Mouse (Mus musculus): Measurements from ENCODE around the gene Vsnl1.

Vsnl1 gene

DNA sequence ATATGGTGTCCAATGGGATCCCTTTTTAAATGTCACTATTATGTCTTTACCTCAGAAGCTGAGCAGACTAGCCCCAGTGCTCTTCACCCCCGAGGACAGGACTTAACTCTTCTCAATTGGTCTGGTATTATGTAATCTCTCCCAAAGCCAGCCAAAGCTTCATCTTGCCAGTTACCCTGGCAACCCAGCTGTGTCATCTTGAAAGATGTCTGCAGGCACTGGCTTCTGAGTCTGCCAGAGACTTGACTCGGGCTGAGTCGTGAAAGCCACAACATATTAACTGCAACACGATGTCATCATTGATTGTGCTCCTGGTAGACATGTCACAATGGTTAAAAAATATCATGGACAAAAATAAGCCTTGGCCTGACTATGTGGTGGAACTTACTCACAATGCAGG lies 66.4 kb downstream of the Vsnl1 start:
- no peak for DNase-seq

DNA sequence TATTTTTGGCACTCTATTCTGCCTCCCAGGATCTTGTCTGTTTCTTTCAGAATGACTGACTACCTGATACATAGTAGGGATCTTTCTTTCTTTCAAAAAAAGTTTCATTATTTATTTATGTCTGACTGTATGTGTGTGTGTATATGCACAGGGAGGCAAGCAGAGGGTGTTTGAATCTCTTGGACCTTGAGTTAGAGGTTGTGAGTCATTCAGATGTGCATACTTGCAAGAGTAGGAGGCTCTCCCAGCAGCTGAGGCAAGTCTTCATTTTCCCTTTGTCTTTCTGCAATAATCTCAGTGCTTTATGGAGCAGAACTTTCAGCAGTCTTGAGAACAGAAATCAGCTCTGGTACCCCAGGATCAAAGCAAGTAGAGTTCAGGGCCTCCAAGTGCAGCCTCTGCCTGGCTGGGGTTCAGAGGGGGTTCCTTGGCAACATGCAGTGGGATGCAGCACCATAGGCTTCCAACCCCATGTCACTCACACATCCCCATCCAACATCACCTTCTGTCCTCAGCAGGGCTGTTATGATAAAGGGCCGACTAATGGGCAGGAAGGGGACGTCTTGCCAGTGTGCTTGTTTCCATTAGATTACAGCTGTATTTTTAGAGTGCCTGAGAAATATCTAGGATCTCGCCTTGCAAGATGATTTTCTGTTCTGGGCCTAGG lies 69.2 kb downstream of the Vsnl1 start:
- DNase-seq, result no peak

DNA sequence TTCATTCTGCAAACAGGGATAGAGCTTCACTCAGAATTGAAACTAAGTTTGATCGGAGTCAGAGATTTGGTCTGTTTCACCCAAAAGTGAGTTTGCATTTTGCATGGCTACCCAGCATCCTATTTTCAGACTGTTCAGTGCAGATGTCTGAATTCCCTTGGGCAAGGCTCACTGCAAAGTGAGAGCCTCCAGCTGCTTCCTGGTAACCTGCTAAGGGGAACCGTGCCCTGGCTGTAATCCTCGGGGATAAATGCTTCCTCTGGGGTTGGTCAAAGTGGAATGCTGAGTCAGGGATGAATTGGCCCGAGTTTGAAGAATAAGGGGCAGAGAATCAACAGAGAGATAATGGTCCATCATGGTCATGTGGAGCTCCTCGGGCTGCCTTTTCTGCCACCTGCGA lies 71.5 kb downstream of the Vsnl1 start:
- no peak for DNase-seq

DNA sequence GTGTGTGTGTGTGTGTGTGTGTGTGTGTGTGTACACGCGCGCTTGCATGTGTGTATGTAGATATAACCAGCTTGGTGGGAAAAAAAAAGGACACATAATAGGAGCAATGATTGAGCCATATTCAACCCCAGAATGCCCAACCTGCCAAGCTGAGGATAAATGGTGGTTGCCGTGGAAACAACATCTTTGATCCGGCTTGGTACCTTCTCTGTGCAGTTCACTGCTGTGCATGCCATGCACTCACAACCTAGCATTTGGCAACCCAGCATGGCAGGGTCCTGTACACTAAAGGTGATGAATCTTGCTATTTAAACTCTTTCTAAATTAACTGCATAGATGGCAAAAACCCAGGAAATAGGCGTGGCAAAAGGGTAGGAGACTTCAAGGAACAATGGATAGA lies 74.0 kb downstream of the Vsnl1 start:
- no peak for DNase-seq

DNA sequence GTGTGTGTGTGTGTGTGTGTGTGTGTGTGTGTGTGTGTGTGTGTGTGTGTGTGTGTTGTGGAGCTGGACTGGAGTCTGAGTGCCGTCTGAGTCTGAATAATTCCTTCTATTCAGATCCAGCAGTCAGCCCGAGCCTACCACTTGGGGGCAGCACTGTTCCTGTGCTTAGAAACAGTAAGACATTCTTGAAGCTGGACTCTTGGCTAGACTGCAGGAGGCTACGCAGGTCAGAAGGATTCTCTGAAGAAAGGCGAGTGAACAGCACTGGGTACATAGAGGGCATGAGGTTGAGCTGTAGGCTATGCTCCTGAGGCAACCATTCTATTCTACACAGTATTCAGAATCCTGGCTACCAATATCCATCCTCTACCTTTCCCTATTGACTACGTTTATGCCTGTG lies 85.5 kb downstream of the Vsnl1 start:
- DNase-seq, result peak; percentile 89 to 90

DNA sequence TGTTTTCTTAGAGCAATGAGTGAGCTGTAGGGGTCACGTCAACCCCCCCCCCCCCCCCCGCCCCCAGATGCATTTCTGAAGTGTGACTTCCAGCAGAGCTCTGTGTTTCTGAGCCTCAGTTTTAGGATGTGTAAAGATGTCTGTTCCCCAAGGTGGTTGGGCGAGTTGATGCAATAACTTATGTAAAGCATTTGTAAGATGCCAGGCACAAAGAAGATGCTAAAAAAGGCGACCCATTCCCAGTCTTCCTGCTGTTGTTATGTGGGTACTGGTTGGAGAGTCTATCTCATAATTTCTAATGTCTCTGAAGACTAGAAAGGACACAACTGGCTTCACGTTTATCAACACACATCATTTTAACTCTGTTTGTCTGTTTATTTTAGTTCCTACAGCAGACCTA lies 86.5 kb downstream of the Vsnl1 start:
- no peak for DNase-seq

DNA sequence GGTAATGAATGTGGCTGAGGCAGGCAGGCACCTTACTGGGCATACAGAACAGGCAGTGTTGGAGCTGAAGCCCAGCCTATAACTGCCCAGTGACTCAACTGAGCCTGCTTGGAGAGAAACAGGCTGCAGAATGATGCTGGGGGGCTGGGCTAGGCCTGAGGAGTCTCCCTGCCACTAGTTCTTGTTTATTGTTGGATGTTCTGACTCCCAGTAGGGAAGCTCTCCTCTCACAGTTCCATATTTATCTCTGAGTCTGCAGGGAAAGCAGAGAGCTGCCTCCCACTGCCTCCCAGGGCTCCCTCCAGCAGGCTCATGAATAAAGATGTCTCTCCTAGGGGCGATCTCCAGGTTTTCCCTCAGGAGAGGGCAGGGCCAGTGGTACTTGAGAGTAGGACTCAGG lies 88.0 kb downstream of the Vsnl1 start:
- no peak for DNase-seq

DNA sequence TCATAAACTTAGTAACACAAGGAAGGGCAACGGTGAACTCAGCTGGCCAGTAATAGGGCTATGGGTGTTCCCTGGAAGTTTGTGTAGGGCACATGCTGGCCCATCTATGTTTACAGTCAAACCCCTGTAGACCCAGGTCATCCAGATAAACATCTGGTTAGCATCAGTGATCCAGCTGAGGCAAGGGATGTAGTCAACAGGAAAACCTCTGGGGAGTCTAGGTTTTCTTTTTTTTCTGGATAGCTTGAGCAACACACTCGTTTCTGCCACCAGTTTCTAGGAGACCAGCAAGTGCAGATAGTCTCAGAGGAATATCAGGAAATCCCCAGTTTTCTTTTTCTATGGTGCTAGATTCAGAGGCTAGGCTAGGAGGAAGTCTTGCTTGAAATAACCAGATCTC lies 90.5 kb downstream of the Vsnl1 start:
- DNase-seq, result no peak

DNA sequence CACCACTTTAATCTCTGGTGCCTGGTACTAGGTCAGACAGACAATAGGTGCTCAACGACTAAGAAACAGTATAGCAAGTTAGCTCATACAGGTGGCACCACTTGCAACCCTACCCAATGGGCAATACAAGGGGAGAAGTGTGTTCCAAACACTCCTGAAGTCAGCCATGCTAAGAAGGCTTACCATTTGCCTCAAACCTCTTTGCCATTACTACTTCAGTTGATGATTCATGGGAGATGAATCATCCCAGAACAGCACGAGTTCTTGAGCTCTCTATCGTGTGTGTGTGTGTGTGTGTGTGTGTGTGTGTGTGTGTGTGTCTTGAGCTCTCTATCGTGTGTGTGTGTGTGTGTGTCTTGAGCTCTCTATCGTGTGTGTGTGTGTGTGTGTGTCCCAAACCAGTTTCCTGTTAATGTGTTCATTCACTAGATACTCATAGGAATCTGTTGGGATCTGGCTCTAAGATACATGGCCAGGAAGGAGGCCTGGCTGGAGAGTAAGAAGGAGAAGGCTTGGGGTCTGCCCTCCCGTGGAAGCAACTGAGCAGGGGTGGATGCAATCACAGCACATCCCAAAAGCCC lies 94.3 kb downstream of the Vsnl1 start:
- no peak for DNase-seq

DNA sequence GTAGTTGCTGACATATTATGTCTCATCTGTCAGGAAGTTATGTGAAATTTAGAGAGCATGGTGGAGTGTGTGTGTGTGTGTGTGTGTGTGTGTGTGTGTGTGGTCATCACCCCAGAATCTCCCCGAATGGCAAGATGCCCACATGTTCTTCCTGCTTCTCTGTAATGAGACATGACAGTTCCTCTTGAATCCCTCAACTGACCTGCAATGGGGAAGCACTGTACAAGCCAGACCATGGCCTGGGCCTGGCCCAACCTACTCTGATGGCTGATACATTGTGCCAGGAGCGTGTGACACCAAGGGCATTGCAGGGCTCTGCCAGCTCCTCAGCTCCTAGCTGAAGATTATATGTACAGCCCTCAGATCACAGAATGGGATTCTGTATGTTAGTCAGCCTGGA lies 98.2 kb downstream of the Vsnl1 start:
- DNase-seq, result no peak

DNA sequence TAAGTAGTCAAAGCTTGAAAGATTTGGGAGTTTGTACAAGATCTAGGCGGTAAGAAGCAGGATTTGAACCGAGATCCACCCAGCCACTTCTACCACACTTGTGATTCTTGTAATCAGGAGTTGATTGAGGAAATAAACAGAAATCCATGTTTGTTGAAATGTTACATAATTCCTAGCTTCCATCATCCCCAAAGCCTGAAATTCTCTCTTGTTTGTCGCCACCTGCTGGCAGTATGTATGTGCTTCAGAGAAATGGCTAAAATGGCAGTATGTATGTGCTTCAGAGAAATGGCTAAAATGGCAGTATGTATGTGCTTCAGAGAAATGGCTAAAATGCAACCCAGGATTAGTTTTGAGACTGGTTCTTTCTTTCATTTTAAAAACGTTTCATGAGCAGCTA lies 99.6 kb downstream of the Vsnl1 start:
- DNase-seq, result peak; percentile 74

DNA sequence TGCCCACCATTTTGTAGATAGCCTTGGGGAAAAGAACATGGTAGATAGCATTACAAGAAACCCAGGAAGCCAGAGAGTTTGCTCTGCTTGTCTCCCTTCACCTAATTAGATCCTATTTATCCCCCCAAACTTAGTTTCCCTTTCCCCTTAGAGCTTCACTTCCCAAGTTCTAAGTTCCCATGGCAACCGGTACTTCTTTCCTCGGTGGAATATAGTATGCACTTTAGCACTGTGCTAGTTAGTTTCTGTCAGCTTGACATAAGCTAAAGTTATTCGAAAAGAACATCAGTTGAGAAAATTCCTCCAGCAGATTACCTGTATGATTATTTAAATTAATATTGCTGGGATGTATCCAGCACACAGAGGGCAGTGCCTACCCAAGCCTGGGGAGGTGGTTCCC lies 109.9 kb downstream of the Vsnl1 start:
- DNase-seq, result no peak

DNA sequence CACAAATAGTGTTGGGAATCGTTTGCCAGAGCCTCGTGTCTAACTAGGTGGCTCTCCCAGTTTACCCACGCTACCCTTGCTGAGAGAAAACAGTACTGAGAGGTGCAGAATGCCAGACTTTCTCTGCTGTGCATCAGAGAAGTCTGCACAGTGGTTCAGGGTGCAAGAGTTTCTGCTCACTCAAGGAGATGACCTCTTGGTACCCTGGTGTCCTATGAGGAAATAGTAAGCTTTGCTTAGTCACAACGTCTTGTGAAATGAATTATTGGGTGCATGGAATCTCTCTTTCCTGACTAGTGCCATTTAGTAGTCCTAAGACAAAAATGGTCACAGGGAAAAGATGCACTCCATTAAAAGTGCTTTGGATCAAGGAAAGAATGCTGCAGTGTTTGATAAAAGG lies 111.9 kb downstream of the Vsnl1 start:
- no peak for DNase-seq

DNA sequence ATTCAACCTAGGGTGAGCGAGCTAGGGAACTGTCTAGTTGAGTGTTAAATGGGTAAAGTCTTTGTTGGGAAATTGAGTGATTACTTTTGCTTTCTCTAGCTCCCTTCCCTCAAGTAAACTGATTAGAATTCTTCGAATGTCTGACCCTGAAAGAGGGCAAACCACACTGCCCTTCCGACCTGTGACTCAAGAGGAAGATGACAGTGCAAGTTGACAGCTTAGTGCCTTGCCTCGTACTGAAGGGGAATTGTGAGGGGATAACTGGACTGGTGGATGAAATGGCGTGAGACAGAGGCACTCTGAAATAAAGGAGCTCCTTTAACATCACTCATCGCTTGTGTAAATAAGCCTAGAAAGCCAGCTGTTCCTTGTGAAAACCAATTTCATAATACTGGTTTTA lies 118.7 kb downstream of the Vsnl1 start:
- peak; percentile 21 to 31 for DNase-seq

DNA sequence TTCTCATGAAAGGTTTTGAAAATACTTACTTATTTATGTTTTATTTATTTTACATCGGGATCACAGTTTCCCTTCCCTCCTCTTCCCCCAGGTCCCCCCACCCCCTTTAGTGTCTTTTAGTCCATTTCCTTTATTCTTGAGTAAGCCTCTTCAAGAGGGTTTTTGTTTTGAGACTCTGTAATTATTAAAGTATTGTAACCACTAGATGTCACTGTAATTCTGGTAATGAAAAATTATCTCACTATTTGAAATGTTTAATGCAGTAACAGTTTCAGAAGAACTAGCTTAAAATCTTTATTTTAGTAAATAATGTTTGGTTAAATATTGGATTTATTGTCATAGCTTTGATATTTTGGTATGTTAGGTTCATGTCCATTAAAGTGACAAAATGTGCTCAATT lies 122.6 kb downstream of the Vsnl1 start:
- no peak for DNase-seq

DNA sequence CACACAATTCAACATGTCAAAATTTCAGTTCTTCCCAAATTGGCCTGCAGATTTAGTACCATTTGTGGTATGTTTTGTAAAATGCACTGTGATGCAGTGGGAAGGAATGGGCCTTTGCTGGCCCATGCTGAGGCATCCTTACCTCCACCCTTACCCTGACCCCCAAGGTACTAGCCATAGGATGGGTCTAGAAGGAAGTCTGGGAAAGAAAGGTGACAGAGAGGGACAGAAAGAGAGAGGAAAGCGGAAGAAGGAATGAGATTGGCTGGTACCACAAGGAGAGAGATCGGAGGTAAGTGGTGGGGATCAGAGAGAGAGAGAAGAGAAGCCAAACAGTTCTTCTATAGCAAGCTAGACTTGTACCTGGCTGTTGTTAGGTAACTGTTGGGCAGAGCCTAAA lies 125.3 kb downstream of the Vsnl1 start:
- DNase-seq, result no peak

DNA sequence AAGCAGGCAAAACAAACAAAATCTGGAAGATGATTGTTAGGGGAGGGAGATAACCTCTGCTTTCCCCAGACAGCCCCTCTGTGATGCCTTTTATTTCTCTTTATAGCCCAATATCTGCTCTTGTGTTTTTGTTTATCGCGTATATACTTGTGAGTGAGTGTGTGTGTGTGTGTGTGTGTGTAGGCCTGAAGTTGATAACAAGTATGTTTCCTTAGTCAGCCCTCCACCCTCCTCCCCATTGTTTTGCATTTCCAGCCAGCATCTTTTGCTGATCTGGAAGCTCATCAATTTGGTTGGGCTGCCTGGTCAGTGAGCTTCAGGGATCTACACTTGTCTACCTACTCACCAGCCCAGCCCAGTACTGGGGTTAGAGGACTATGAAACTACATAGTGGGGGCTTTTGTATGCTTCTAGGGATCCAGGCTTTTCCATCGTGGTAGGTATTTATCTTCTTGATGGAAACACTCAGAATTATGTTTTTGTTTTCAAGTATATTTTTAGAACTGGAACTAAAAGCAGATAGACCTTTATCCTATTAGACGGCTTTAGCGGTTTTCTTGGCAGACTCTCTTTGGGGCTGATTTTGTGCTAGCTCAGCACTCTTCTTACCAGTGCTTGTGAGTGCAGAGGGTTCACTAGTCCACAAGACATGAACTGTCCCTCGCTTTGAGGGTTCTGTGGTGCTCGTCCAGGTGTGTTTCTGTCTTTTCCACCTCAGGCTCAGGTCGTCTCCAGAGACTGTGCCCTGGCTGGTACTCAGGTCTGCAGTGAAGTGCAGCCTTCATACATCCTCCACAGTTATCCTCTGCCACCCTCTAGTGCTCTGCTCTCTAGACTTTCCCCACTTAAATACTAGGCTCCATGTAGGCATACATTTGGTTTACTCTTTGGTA lies 129.4 kb downstream of the Vsnl1 start:
- no peak for DNase-seq

DNA sequence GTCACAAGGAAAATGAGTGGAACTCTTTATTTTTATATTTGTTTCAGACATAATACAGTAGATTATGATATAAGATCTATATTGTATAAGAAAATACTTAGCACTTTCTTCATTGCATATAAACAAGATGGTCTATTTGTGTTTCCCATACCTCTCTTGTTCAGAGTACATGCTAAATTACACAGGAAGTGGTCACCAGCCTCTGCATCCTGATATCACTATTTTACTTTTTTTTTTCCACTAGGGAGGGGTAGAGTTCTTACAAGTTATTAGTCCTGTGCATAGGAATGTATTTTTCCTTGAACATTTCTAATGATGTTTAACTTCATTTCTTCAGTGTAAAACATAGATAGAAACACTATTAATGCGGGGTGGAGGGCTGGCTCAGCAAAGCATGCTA lies 135.6 kb downstream of the Vsnl1 start:
- no peak for DNase-seq

DNA sequence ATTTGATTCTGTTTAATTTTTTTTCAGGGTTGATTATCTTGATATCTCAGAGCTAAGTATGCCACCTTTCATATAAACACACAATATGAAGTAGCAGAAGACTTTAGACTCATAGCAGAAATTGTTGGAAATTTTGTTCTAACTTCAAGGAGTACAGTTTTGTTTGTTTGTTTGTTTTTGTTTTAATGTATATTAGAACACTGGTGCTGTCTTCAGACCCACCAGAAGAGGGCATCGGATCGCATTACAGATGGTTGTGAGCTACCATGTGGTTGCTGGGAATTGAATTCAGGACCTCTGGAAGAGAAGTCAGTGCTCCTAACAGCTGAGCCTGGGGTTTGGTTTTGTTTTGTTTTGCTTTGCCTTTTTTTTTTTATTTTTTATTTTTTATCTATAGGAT lies 150.0 kb downstream of the Vsnl1 start:
- DNase-seq, result no peak

DNA sequence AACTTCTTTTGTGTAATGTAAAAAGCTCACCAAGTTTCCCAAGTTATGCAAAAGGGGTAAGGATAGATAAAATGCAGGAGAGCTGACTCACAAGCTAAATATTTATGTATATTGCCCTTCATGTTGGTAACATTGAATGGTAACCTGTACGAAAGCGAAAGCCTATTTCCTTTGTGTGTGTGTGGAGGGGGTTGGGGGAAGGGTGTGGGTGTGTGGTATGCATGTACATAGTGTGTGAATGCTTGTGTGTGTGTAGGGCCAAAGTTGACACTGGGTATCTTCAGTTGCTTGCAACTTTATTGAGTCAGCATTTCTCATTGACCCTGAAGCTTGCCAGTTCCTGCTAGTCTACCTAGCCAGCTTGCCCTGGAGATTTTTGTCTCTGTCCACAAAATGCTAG lies 154.8 kb downstream of the Vsnl1 start:
- DNase-seq, result no peak

DNA sequence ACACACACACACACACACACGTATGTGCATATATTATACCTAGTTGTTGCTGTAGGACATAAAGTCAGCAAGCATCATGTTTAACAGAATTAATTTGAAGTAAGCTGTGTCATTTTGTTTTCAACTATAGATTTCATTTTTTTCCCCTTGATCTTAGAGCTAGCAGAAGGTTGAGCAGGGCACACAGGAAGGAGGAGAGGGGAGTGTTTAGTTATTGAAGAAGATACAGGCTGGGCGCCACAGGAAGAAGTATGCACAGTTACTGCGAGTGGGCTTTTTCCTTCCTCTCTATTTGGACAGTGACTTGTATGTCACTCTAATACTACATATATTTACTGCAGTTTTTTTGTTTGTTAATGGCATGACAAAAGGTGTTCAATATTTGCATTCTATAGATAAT lies 156.5 kb downstream of the Vsnl1 start:
- no peak for DNase-seq

DNA sequence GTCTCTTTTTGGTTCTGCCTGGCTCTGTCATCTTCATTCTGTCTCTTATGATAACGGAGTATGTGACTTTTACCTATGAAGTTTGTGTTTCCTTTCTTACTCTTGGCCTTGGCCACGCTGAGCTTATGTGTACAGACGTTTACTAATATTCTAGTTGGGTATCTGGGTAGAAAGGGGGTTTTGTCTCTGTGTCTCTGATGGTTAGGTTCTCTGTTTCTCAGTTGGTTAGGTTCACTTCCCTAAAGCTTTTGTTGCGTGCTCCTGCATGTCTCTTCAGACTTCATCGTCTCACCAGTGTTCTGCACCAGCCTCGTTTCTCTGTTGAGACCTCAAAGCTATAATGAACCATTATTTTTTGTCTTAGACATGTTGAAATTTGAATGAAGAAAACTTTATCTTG lies 159.2 kb downstream of the Vsnl1 start:
- no peak for DNase-seq

DNA sequence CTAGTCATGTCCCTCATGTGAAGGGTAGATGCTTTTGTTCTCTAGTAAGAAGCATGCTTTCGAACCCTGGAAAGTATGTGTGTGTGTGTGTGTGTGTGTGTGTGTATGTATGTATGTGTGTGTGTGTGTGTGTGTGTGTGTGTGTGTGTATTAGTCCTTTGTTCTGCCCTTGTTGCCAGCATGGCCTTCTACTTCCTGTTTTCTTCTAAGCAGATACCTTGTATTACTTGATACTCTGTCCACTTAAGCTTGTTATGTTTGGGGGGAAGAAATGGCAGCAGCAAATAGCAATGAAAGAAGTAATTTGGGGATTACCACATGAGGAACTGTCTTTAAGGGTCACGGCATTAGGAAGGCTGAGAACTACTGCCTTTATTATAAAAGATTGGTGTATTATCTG lies 159.8 kb downstream of the Vsnl1 start:
- DNase-seq, result no peak

All from kidney, postnatal 4 days (tissue).